Mouse (Mus musculus) limb, embryonic 15.5 days (tissue): Measurements from ENCODE around the gene Vmn2r-ps130. TPM values are rescaled to one million over a fixed set of nuclear protein-coding genes. Genes with fewer than 3 reads are reported as not detected.
"Not testable (repeated sequence)": the region's sequence is repeated elsewhere in the genome, so short reads cannot be mapped to it uniquely, and the experiment has no call there.

Experiments
- ATAC-seq: fragments of 200-750 bp; cut with Nextera tagmentation; 2 replicates; pipeline ENCODE4 v1.8.0; 2017; ENCODE audit warnings: low read depth, moderate TSS enrichment; ENCODE audit not compliant: insufficient number of reproducible peaks, low FRiP score, low TSS enrichment
- H3K27ac ChIP-seq: fragments of 300-500 bp; sonication (generic); 2 replicates; pipeline ENCODE4 v1.5.1; 2015; ENCODE audit warnings: moderate library complexity, mild to moderate bottlenecking, inconsistent platforms
- H3K27me3 ChIP-seq: fragments of 300-500 bp; sonication (generic); 2 replicates; pipeline ENCODE4 v1.6.1; 2015; ENCODE audit warnings: inconsistent platforms
- H3K36me3 ChIP-seq: fragments of 300-500 bp; sonication (generic); 2 replicates; pipeline ENCODE4 v1.6.1; 2015; ENCODE audit warnings: inconsistent platforms
- H3K4me1 ChIP-seq: fragments of 300-500 bp; sonication (generic); 2 replicates; pipeline ENCODE4 v1.6.1; 2015; ENCODE audit warnings: inconsistent platforms
- H3K4me2 ChIP-seq: fragments of 300-500 bp; sonication (generic); 2 replicates; pipeline ENCODE4 v1.6.1; 2015; ENCODE audit warnings: mild to moderate bottlenecking, inconsistent platforms
- H3K4me3 ChIP-seq: fragments of 300-500 bp; sonication (generic); 2 replicates; pipeline ENCODE4 v1.5.1; 2015; ENCODE audit warnings: mild to moderate bottlenecking, inconsistent platforms
- H3K9ac ChIP-seq: fragments of 300-500 bp; sonication (generic); 2 replicates; pipeline ENCODE4 v1.6.1; 2015; ENCODE audit warnings: inconsistent platforms
- H3K9me3 ChIP-seq: fragments of 300-500 bp; sonication (generic); 2 replicates; pipeline ENCODE4 v1.6.1; 2016; ENCODE audit warnings: inconsistent platforms
- WGBS: fragments of 180-500 bp; shearing (Covaris S2); methylation state at CpG from one replicate; pipeline ENCODE4 v1.1.7; 2015; 5-methylcytosine and 5-hydroxymethylcytosine counted together
- polyA plus RNA-seq: library from polyadenylated mRNA; unstranded; fragments of >200 nt; fragmentation: Nextera tagmentation; extraction: Ambion mirVana; gene quantifications from 2 replicates; pipeline ENCODE4 v1.2.1, GENCODE M21; 2015

Vmn2r-ps130 gene
- polyA plus RNA-seq: not detected in 2 replicates

DNA sequence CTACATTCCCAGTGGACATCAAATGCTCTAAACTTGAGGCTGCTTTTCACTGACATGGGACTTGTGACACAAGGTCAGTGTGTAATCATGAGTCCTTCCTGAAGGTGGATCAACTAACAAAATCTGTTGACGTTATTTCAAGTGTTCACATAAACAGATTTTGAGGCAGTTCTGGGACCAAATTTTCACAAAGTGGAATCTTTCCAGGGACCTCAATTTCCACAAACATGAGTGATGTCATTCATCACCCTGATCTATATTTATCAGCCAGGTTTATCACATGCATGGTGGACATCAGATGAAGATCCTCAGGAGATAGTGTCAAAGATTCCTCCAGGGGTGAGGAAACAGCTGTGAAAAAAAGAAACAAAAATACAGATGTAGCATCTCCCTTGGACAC lies at the start of gene Vmn2r-ps130:
Vmn2r-ps130 (plus strand) TSS at position 301 of the 400 bp plus-strand sequence.
- H3K9me3 ChIP-seq, H3K9ac ChIP-seq, H3K27me3 ChIP-seq, ATAC-seq, H3K4me2 ChIP-seq, H3K27ac ChIP-seq, H3K4me1 ChIP-seq, H3K4me3 ChIP-seq, H3K36me3 ChIP-seq: not testable (repeated sequence)
- no CpG with 5 or more reads among the region's 1 CpGs for WGBS

Other genes with a start within 250 kb of the Vmn2r-ps130 start
- gene Zfp945, start 194.0 kb upstream of the Vmn2r-ps130 start, polyA plus RNA-seq: 20.6 and 23.3 TPM in 2 replicates
- gene Vmn2r113, start 118.2 kb upstream of the Vmn2r-ps130 start, polyA plus RNA-seq: not detected in 2 replicates
- 11.6 TPM in 2 replicates for gene Zfp40, start 132.1 kb downstream of the Vmn2r-ps130 start, polyA plus RNA-seq